Mouse (Mus musculus) C2C12 (cell line): Measurements from ENCODE around the gene Slc13a2.

Source experiments
- CEBPB ChIP-seq: IDR thresholded peaks from one replicate; pipeline ENCODE4 v1.6.1; 2011; ENCODE audit warnings: low read depth, mild to moderate bottlenecking, control low read depth, moderate library complexity
- CTCF ChIP-seq: IDR thresholded peaks from one replicate; pipeline ENCODE4 v1.5.1; 2011; ENCODE audit not compliant: control insufficient read depth, insufficient read depth, insufficient read length
- FOSL1 ChIP-seq: IDR thresholded peaks from one replicate; pipeline ENCODE4 v1.8.0; 2011; ENCODE audit warnings: mild to moderate bottlenecking, low read length; ENCODE audit not compliant: poor library complexity, insufficient read depth, severe bottlenecking
- MAX ChIP-seq: IDR thresholded peaks from one replicate; pipeline ENCODE4 v1.6.1; 2011; ENCODE audit warnings: mild to moderate bottlenecking, control low read depth
- MYOD1 ChIP-seq: IDR thresholded peaks from one replicate; pipeline ENCODE4 v1.6.1; 2011; ENCODE audit warnings: low read depth; ENCODE audit not compliant: control insufficient read depth, insufficient read length
- MYOG ChIP-seq: IDR thresholded peaks from one replicate; pipeline ENCODE4 v1.6.1; 2011; ENCODE audit not compliant: control insufficient read depth, insufficient read length; ENCODE audit errors: extremely low read depth
- USF1 ChIP-seq: IDR thresholded peaks from one replicate; pipeline ENCODE4 v1.6.1; 2011; ENCODE audit warnings: low read depth, mild to moderate bottlenecking, control low read depth, moderate library complexity

GRCm38 (mm10) chr11:78465116-78465515 lies 43.1 kb upstream of the Slc13a2 start:
- TF ChIP-seq FOSL1: no peak
- no peak for TF ChIP-seq MAX
- no peak for TF ChIP-seq MYOG
- no peak for TF ChIP-seq MYOD1
- TF ChIP-seq CTCF: no peak
- no peak for TF ChIP-seq USF1
- TF ChIP-seq CEBPB: no peak
